Mouse (Mus musculus): ENCODE results near the gene Poldip2. TPM values are rescaled to one million over a fixed set of nuclear protein-coding genes. Genes with fewer than 3 reads are reported as not detected.

The Poldip2 gene
- total RNA-seq (2021), result 100 to 1,000 TPM; 153 to 166 TPM
- long read RNA-seq, experiment 1, transcript Poldip2-201 (11 exons, 2,054 nt), result major isoform, 207 of 254 reads
- long read RNA-seq, experiment 1, partial matches to known transcripts, result 25 of 254 reads
- long read RNA-seq, experiment 1, other reads (novel, unspliced or antisense), result 22 of 254 reads
- long read RNA-seq, experiment 2, transcript Poldip2-201 (11 exons, 2,054 nt), result major isoform, 258 of 315 reads
- long read RNA-seq, experiment 2, partial matches to known transcripts, result 28 of 315 reads
- long read RNA-seq, experiment 2, other reads (novel, unspliced or antisense), result 29 of 315 reads

DNA sequence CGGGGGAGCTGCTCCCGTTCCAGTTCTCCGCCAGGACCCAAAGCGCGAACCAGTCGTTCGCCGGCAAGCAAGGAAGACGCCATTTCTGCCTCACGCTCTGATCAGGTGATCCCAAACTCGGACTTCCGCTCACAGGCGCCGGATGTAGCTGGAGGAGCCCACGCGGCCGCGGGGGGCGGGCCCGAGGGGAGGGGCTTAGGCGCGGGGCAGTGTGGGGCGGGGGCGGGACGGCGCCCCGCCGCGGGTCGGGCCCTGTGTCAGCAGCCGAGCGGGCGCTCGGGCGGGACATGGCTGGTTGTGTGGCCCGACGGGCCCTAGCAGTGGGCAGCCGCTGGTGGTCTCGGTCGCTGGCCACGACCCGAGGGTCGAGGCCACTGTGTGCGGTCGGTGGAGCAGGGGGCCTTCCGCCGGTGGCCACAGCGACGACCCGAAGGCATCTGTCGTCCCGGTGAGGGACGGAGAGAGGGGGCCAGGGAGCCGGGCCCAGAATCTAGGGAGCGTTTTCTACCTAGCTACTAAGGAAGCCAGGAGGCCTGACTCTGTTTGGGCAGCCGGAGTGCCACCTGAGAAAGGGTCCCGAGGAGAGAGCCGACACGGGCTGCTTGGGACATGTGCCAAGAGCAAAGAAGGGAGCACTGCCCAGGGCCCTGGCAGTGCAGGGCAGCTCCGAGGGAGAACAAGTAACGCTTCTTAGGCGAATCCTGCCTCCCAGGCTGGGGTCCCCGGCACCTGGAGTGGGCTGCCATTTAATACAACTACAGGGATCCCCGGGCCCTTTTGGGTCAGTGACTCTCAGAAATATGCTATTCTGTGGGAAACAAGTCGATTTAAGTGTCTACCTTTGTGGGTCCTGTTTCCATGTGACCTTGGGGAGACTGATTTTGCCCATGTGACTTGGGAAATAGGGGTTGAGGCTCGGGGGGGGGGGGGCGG lies at the start of gene Poldip2, which contains the start of gene Tmem199:
Gene Poldip2, plus strand, starts transcription at position 169 of the 933 bp plus-strand sequence.
Gene Tmem199, minus strand, starts transcription at position 148 of the 933 bp plus-strand sequence.
- peak; percentile 77 to 79 for DNase-seq (ENCODE audit: low spot score in 2 of 2)

DNA sequence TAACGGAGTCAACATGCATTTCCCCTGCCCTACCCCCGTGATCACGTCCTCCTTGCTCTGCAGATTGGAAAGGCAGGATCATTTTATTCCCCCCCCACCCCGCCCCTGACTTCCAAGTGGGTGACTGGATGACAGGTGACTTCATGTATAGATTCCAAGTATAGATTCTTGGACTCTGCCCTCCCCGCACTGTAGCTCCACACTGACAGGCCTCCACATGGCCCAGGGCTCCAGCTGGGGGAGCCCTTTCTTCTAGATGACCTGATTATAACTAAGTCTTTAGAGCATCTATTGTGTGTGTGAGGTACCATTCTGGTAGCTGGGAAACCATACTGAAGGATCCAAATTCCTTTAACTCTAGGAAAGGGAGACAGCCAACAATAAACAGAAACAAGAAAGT lies 49.3 kb upstream of the Poldip2 start:
- DNase-seq (ENCODE audit: low spot score in 2 of 2), result no peak

DNA sequence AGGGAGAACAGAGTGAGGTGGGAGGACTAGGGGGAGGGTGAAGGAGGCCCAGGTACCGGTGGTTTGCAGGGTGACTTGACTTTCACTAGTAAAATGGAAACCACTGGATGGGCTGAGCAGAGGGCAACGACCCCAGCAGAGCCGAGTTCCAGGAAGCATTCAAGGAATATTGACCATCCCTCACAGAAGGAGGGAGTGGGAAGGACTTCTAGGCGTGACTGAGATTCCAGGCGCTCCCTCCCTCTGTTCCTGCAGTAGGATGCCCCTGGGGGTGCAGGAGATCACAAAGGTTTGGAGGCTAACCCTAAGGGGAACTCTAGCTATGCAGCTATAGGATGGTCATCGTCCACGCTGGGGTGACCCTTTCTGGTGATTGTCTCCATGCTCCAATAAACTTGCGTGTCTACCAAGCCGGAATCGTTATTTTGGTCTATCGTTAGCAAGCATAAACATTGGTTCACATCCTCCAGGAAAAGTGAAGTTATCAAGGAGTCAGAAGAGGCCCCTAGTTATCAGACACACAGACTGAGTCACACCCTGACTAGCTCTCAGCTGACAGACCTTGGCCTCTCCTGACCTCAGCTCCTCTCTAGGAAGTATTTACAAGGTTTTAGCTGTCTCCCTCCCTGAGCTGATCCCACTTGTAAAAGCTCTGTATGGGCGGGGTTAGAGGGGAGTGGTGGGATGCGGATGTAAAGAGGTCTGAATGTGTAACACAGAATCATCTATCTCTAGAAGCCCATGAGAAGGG lies 48.5 kb upstream of the Poldip2 start:
- no peak for DNase-seq (ENCODE audit: low spot score in 2 of 2)

DNA sequence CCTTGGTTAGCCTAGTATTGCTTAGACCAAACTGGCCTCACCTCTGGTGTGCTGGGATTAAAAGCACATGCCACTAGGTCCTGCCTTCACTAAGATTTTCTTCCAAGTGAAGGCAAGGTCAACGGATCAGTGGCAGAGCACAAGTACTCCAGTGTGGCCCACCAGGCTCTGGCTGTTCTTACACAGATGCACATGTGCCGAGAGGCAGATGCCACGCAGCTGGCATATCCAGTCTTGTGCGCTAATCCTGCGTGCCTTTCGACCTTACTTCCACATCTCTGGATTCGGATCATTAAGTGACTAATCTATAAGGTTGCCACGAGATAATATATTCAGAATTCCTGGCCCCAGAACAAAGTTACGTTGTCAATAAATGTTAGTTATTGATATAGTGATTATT lies 46.9 kb upstream of the Poldip2 start:
- no peak for DNase-seq (ENCODE audit: low spot score in 2 of 2)

DNA sequence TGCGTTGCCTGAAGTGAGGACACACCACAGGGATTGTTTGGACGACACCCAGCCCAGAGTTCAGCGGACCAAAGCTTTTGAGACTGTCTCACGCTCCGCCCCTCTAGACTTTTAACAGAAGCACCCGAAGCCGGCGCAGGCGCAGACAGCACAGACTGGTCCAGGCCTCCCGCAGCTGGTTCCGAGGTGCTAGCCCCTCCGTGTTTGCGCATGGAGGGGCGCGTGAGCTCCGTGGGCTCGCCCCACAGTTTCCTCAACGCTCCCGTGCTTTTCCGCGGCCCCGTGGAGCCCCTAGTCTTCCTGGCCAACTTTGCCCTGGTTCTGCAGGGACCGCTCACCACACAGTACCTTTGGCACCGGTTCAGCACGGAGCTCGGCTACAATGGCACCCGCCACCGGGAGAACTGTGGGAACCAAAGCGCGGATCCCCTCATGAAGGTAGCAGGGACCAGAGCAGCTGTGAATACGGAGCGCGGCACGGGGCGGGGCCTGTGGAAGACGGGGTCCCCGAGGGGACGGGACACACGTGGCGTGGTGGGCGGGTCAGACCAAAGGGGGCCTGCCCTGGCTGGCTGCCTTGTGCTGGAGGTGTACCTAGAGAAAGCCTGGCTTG lies 46.3 kb upstream of the Poldip2 start, which contains the start of gene Slc46a1:
Gene Slc46a1, plus strand, starts transcription at position 130 of the 613 bp plus-strand sequence.
- peak; percentile 64 to 83 for DNase-seq (ENCODE audit: low spot score in 2 of 2)

DNA sequence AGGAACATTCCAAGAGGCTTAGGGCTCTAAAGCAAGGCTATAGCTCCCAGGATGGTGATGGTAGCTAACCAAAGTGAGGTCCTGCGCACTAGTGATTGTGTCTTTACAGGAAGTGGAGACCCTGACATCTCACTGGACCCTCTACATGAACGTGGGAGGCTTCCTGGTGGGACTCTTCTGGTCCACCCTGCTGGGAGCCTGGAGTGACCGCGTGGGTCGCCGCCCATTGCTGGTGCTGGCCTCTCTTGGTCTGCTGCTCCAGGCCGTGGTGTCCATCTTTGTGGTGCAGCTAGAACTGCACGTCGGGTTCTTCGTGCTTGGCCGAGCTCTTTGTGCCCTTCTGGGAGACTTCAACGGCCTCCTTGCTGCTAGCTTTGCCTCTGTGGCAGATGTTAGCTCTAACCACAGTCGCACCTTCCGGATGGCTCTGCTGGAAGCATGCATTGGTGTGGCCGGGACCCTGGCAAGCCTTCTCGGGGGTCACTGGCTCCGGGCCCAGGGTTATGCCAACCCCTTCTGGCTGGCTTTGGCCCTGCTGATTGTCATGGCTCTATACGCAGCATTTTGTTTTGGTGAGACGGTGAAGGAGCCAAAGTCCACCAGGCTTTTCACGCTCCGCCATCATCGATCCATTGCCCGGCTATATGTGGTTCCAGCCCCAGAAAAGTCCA lies 45.6 kb upstream of the Poldip2 start:
- no peak for DNase-seq (ENCODE audit: low spot score in 2 of 2)

DNA sequence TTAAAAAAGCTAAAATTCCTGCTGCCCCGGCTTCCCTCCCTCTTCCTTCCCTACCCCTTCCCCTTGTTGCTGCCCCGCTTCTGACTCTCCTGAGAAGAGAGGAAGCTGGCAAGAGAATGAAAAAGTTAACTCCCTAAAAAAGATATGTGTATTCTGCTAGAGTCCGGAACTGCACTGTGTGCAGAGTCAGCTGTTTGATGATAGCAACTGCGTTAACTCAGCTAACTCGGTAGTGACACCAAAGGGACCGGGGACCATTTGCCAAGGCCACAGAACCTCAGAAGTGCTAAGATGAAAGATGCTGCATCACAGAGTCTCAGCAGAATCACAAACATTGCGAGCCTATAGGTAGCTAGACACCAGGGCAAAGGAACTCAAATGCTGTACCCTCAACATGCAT lies 44.5 kb upstream of the Poldip2 start:
- DNase-seq (ENCODE audit: low spot score in 2 of 2), result no peak

DNA sequence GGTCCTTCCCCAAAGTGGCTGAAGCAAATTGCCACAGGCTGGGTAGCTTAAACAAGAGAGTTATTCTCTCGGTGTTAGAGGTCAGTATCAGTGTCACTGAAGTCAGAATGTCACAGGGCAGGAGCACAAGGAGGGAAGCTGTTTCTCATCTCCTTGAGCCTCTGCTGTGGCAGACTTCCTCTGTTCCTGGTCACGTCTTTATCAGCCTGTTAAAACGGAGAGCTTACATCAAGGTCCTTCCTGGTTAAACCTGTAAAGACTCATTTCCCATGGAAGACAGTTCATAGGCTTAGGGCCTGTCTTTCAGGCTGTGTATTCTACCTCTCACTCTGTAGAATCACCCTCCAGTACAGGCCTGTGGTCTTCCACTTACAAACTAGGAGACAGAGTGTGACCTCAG lies 44.1 kb upstream of the Poldip2 start:
- no peak for DNase-seq (ENCODE audit: low spot score in 2 of 2)

DNA sequence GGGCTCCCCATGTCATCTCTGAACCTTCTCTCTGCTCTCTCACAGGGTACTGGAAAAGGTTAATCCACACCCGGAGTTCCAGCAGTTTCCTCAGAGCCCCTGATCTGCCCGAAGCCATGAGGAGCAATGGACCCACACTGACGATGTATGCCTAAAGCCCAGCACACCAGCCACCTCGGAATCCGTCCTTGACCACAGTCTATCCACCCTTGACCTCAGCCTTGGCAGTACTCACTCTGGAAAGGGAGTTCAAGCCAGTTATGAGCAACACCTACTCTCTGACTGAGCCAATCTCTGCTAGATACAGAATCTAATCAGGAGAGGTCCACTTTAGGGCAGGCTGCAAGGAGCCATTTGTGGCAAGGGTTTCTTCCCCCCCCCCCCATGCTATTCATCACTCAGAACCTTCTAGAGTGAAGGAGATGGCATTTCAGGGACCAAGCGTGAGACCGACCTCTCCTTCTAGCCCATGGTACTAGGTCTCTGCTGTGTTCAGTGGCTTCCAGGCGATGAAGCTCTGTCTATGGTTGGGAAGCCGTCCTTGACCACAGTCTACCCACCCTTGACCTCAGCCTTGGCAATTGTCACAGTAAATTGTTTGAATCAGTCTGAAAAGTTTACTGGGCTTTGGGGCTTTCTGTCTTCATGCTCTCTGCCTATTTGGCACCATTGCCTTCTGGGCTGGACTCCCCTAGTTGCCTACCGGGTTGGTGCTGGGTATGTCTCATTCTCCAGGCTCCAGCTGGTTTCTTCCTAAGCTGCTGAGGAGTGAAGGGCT lies 40.5 kb upstream of the Poldip2 start:
- DNase-seq (ENCODE audit: low spot score in 2 of 2), result no peak

DNA sequence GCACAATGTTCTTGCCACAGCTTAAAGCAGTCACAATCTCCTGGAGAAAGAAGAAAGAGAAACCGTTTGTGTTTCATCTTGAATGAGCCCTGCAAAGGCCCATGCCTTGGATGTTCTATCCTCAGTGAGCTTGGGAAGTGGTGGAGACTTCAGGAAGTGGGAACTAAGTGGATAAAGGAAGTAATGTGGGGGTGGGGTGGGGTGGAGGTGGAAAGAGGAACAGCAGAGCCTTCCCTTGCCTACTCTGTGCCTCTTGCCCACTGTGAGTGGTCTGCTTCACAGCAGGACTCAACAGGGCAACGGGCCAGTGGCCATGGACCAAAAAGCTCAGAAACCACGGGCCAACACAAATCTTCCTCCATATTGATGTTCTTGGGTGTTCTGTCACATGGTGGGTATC lies 36.7 kb upstream of the Poldip2 start:
- no peak for DNase-seq (ENCODE audit: low spot score in 2 of 2)

DNA sequence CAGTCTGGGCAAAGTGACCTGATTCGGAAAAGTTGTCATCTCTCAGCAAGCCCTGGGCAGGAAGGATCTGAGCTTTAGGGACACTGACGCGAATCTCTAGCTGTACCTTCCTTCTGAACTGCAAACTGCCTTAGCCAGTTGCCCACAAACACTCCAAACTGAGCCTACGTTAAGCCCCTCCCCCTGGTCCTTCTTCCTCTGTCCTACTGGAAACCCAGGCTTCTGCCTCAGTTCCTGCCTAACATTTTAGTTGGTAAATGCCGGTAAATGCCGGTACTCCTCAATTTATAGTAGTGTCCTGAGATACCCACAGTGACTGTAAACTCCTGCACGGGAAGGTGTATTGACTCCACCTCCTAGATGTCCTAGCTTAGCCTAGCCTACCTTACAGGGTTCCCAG lies 28.4 kb upstream of the Poldip2 start:
- DNase-seq (ENCODE audit: low spot score in 2 of 2), result no peak

DNA sequence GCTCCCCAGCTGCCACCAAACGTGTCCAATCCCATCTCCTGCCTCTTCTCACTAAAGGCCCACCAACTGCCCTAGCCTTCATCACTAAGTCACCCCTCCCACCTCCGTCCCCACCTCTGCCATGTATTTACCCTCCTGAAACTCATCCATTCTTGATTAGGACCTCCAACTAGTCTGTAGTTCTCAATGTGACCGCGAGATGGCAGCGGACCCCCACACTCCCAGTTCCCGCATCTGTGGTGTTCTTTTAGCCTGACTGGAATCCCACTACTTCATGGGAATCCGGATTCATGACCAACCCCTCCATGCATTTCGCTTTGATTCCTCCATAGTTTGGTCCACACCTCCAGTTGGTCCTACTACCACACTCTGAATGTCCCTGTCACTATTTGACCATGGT lies 23.8 kb upstream of the Poldip2 start:
- peak in 1 of 2 experiments; percentile 58 for DNase-seq (ENCODE audit: low spot score in 2 of 2)

DNA sequence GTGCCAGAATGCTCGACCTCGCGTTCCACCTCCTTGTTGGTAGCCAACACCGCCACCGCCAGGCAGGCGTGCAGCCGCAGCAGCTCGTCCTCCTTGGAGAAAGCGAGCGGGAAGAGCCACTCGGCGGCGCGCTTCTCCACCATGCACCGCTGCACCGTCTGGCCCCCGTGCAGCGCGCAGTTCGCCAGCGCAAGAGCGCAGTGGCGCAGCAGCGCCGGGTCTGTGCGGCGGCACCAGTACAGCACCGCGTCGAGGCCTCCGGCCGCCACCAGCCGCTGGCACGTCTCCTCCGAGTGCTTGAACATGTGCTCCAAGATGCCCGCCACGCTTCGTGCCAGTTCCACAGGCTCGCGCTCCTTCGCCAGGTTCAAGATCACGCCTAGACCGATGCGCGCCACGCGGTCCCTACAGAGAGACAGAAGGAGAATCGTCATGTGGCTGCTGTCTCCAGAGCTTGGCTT lies 21.2 kb upstream of the Poldip2 start:
- no peak for DNase-seq (ENCODE audit: low spot score in 2 of 2)

DNA sequence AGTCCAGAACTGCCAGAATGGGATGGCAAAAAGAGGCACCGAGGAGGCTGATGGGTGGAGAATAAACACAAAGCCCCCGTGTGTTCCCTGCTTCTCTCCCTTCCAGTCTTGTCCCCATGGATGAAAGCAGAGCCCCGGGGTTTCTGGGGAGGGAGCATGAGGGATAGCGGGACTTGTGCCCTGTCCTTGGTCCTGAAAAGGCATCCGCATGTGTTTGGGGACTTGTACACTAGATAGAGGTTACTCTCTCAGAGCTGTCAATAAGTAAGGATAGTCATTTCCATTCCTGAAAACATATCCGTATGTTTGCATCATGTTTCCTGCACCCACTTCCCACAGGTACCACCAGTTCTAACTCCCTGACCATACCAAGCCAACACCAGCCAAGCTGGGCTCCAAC lies 16.1 kb upstream of the Poldip2 start:
- DNase-seq (ENCODE audit: low spot score in 2 of 2), result no peak

DNA sequence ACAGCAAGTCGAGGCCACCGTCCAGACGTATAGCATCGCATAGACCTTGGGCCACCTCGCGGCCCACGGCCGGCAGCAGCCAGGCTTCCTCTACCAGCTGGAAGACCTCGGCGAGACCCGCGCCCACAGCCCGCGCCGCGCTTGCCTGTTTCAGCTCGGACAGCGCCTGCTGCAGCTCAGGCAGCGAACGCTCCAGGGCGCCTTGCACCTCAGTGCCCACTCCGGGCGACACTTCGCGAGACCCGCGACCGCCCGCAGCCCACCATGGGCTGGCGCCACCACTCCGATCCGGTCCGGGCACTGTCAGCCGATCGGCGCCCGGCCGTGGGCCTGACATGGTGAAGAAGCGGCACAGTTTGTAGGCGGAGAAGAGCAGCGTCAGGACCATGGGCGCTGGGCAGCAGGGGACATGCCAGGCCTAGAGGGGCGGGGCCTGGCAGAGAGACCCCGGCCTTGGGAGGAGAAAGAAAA lies 14.9 kb upstream of the Poldip2 start:
- no peak for DNase-seq (ENCODE audit: low spot score in 2 of 2)

DNA sequence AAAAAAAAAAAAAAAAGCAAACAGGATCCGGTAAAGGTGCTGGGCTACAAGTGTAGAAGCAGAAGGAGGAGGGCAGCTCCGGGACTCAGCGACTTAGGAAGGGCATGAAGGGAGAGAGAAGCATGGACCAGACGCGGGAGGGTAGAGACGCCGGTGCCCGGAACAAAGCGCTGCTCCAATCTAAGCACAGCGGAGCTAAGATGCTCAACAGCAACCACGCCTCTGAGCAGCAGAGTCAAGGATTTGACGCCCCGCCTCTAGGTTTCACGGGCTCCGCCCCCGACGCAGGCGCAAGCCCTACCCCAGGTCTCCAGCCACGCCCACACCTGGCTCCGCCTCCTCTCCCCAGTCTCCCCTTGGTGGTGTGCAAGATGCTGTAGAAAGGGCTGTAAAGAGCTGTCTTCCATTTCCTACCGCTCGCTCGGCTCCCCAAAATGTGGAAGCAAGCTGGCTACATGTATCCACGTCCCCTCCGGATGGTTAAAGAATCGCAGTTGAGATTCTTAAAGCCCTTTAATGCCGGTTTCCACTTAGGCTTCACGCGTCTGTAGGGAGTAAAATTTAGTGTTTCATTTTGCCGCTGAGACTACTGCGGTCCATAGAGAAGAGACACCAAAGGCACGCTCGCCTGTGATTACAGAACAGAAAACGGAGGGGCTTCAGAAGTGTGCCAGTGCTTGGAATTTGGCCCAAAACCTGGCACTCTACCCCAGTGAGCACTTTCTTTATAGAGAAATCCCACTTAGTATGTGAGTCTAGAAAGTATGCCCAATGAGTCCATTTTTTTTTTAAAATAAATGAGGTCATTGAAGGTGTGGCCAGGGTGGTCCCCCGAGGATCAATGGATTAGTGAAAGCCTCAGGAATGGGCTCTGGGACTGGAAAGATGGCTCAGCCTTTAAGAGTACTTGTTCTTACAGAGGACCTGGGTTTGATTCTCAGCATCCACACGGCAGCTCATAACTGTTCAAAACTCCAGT lies 14.2 kb upstream of the Poldip2 start, which contains the start of gene Sarm1:
Gene Sarm1, minus strand, starts transcription at position 211 of the 979 bp plus-strand sequence.
- peak; percentile 70 to 76 for DNase-seq (ENCODE audit: low spot score in 2 of 2)

DNA sequence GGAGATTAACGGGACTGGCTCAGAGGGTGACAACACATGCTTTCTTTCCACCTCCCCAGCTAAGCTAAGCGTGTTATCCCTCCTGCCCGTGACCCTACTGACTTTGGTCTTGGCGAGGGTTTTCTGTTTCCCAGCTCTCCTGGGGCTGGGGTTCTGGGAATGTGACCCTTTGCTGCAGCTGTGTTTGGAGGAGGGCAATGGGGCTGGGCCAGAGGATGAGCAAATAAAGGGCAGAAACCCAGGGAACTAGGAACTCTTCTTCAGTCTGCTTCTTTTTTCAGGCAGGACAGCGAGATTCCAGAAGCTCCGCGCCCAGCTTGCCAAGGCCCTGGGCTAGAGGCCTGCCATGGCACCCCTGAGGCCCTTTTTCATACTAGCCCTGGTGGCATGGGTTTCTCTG lies 13.0 kb upstream of the Poldip2 start, which contains the start of gene Vtn:
Gene Vtn, plus strand, starts transcription at position 88 of the 400 bp plus-strand sequence.
- DNase-seq (ENCODE audit: low spot score in 2 of 2), result no peak

DNA sequence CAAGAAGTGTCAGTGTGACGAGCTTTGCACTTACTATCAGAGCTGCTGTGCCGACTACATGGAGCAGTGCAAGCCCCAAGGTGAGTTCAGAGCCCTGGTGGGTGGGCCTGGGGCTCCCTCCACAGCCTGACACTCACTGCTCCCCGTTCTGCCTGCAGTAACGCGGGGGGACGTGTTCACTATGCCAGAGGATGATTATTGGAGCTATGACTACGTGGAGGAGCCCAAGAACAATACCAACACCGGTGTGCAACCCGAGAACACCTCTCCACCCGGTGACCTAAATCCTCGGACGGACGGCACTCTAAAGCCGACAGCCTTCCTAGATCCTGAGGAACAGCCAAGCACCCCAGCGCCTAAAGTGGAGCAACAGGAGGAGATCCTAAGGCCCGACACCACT lies 12.4 kb upstream of the Poldip2 start:
- no peak for DNase-seq (ENCODE audit: low spot score in 2 of 2)
